Mouse (Mus musculus) embryo, embryonic 10.5 days (tissue): ENCODE data around the gene Erg.

Source experiments
- DNase-seq: peaks from one replicate; pipeline ENCODE4 v3.0.0-alpha.2; 2015; ENCODE audit warnings: low spot score

The Erg gene

GRCm38 (mm10) chr16:95586311-95586602, at the start of gene Erg:
Erg (minus strand) TSS chr16:95586593.
- DNase-seq = peak; percentile 34

- peak; percentile 28 for DNase-seq
Measured at GRCm38 (mm10) chr16:95631816-95632215, 45.4 kb upstream of the Erg start.

DNA sequence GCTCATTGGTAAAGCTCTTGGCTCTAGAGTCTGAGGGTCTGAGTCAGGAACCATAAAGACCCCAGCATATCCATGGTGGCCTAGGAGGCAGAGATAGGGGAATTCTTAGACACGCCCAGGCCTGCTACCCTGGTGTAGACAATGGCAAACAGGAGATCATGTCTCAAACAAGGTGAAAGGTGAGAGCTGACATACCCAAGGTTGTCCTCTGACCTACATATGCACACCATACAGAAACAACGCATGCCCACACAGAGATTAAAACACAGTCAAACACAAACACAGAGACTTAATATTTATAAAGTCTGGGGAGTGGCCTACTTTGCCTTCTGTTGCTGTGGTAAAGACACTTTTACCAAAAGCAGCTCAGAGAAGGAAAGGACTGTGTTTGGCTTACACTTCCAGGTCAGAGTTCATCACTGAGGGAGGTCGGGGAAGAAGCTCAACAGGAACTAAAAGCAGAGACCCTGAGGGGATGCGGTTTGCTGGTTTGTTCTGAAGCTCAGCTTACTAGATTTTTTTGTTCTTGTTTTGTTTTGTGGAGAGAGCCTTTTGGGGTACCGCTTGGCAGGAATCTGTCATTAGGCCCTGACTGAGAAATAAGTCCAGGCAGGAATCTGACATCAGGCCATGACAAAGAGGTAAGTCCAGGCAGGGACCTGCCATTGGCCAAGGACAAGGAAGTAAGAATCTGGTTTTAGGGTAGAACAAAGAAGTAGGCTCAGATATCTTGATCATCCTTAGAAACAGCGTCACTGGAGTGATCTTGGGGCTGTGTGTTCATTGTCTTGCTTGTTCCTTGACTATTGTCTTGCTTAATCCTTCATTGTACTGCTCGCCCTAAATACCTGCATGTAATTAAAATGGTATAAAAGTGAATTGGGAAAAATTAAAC, 37.7 kb upstream of the Erg start:
- no peak for DNase-seq

- DNase-seq = no peak
Measured at GRCm38 (mm10) chr16:95623056-95623455, 36.7 kb upstream of the Erg start.

DNA sequence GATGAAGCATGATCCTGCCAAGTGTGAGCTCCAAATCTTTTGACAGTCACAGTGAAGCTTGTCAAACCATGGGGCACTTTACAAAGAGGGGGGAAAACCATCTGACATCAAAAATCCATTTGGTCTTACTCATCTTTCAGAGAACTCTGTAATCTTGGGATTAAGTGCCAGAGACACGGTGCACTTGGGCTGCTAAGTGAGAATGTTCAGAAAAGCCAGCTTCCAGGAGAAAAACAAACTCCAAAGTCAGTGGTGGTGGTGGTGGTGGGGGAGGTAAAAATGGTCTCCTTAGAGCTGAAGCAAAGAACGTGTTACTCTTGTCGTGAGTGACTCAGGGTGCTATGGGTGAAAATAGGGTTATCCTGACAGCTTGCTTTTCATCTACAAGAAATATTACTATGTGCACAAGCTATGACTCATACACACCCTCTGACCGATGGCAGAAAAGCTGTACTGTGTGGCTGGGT, 33.5 kb upstream of the Erg start:
- DNase-seq = no peak

DNA sequence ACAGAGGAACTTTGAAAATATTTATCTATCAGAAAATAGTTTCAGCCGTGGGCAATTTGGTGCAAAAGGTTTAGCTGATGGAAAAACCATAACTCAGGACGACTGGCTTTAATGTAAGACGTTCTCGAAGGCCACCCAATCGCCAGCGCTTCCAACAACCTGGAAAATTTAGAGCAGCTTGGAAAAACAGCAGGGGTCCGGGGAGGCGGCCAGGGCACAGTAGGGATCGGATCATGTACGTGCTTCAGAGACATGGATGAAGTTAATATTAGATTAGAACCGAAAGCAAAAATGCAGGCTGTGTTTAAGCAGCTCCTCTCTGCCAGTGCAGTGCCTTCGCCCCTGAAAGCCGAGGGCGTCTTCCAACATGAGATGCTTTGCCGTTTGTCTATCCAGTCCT, 31.8 kb upstream of the Erg start:
- no peak for DNase-seq

GRCm38 (mm10) chr16:95617720-95618119, 31.3 kb upstream of the Erg start:
- no peak for DNase-seq

DNA sequence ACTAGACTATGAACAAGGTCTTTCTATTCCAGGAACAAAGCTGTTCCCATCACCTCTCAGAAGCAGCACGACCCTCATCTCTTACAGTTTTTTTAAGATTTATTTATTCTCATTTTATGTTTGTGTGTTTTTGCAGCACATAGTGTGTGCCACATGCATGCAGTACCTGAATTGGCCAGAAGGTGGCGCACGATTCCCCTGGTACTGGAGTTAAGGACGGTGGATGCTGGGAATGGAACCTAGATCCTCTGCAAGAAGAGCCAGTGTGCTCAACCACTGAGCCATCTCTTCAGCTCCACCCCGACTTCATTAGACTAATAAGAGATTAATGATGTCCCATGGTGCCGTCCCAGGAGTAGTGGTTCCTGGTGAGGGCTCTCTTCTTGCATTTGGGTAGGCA, 29.2 kb upstream of the Erg start:
- peak; percentile 50 for DNase-seq

DNA sequence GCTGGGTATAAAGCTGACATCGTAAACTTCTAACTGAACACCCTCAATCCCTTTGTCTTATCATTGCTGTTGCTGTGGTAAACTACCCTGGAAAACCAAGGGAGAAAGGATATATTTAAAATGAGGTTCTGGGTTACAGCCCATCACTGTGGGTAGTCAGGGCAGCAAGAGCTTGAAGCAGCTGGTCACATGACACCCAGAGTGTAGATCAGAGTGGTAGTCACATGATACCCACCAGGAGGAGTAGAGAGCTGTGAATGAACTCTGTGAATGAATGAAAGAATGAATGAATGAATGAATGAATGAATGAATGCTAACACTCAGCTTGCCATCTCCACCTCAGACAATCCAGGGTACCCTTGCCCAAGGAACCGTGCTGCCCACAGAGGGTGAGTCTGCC, 28.1 kb upstream of the Erg start:
- no peak for DNase-seq

GRCm38 (mm10) chr16:95611982-95612746, 25.8 kb upstream of the Erg start:
- no peak for DNase-seq

DNA sequence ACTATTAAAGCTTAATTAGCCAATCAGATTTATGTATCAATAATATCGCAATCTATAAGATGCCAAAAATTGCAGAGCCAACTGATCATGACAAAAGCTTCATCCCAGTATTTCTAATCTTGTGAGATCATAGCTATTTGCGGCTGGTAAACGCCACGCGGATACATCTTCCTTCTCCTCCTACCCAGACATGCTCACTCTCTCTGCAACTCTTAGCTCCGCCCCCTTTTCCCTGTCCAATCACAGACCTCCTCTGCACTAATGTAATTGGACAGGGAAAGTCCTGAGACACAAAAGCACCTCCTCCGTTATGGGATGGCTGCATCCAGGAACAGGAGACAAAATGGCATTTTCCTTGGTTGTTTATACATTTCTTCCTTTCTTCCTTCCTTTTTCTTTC, 22.2 kb upstream of the Erg start:
- no peak for DNase-seq

DNA sequence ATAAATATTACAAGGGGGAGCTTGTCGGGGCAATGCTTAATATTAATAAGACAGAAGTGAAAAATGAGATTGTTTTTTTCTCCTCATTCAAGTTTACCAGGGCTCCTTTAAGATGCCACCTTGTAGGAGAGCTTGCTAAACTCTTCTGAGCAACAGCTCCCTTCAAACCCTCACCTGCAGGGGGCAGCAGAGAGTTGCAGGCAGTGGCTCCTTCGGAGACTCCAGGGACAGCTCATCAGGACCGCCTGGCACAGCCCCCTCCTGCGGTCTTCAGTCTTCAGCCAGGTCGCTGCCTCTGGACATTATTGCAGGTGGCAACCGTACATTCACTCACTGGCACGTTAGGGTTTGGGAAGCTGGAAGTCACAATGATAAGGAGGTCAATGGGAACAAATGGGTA, 18.9 kb upstream of the Erg start:
- DNase-seq = peak; percentile 82

DNA sequence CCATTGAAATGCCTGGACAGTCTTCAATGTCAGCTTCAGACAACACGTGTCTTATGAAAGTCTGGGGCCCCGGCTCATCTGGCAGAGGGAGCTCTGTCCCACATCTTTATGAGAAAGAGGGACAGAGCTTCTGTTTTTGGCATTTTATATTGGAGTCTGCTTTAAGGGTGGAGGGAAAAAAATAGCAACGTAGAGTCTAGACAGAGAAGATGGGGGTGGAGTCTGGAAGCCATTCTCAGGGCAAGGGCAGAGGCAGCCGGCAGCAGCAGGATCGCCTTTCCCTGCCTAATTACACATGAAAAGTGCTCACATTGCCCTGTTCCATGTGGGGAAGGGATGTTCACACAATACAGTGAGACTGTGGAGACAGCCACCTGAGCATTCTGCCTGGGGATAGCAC, 16.1 kb upstream of the Erg start:
- DNase-seq = peak; percentile 44

GRCm38 (mm10) chr16:95601807-95602206, 15.4 kb upstream of the Erg start:
- peak; percentile 46 for DNase-seq

DNA sequence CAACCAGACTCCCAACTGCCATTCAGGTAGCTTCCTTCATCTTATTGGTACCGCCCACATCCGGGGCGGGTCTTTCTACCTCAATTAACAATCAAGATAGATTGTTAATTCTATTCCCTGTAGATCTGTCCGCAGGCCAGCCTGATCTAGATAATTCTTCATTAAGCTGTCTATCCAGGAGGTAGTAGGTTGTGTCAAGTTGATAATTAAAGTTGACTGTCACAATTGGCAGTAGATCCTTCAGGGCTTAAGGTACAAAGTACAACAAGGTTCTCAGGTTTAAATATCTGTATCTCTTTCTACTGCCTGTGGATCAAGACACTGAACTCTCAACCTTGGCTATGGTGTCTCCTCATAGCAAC, 14.8 kb upstream of the Erg start:
- DNase-seq = no peak

DNA sequence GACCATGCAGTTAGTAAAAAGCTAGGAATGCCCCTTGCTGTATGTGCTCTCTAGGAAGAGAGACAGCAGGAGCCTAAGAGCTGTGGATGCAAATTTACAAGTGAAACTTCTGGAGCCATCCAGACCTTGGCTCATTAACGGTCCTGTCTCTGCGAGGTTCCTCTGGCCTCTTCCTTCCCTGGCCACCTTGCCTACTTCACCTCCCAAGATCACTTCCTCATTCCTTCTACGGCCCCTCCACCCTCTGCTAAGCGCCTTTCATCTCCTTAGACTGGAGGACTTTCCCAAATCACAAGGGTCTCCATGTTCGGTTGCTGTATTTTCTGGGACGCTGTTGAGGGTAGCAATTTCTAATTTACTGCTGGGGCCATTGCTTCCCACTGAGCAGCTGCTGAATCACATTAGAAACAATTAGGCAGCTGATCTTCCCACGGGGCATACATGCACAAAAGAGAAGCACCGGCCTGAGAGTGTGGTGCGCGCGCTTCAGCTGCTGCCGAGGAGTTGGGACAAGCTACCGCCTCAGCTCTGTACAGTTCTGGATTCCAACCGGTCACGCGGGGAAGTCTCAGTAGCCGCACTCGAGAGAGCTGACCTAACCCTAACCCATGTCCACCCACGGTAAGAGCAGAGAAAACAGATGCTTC, 14.3 kb upstream of the Erg start:
- DNase-seq = no peak

- no peak for DNase-seq
Measured at GRCm38 (mm10) chr16:95598930-95599329, 12.5 kb upstream of the Erg start.

- DNase-seq = no peak
Measured at GRCm38 (mm10) chr16:95597578-95597951, 11.2 kb upstream of the Erg start.

- no peak for DNase-seq
Measured at GRCm38 (mm10) chr16:95596884-95597577, 10.6 kb upstream of the Erg start.

DNA sequence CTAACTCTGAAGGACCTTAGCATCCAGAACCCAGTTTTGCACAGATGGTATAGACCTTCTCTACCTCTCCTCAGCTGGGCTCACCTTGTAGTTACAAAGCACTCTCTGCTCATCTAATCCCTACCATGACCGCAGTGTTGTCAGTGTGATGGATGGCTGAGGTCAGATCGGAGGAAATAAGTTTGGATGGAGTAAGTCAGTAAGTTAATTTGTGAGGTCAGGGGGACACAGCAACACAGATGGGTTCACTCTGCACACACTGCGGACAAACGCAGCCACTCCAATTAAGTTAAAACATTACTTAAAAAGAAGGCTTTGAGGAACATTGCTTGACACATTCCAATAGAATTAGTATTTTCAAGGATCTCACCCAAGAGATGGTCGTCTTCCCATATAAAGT, 2.5 kb upstream of the Erg start:
- peak; percentile 50 for DNase-seq

- DNase-seq = no peak
Measured at GRCm38 (mm10) chr16:95586726-95587125, 333 bp upstream of the Erg start.

DNA sequence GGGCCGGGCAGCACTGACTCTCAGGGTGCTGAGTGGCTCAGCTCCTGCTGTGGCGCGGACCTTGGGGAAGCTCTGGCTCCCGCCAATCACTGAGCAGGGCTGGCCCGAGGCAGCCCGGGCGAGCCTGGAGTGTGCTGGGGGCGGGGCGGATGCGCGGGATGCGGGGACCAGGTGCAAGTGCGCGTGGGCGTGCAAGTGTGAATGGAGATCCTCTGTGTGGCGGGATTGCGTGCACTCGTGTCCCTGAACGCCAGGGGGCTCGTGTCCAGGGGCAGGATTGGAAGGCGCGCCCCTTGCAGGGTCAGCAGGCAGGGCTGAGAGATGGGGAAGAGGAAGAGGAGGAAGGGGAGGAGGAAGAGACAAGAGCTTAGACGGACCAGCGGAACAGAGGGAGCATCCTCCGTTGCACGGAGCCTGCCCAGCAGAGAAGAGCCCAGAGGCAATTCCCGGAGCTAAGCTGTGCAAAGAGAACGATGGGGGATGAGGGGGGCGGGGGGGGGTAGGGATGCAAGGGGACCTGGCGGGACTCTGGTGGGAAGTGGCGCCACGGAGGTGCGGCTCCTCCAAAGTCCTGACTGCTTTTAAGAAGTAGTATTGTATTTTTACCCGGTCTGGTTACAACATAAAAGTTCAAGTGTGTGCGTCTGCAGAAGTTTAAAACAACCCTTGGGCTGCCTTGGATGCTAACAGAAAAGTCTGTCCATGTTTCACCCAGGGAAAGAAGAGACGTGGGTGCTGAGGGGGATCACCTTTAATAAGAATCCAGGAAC, 667 bp downstream of the Erg start:
- peak; percentile 71 for DNase-seq
